Mouse (Mus musculus): ENCODE results near the gene Hcrtr1. TPM values are rescaled to one million over a fixed set of nuclear protein-coding genes. Genes with fewer than 3 reads are reported as not detected.

The Hcrtr1 gene
- polyA plus RNA-seq, 1 experiment from 2014 or later = 1.6 TPM

GRCm38 (mm10) chr4:130081345-130082190, 57.6 kb downstream of the Hcrtr1 start:
- ATAC-seq (ENCODE audit: low FRiP score, low TSS enrichment) = 0 out of 2 replicates have a peak, but pooled peaks have one; percentile 15
- H3K4me2 ChIP-seq (ENCODE audit: low read length) = no peak overlapping the region
- DNase-seq = peak; percentile 67
- 73% methylated on average over 19 of the region's 19 CpGs for WGBS
- H3K9ac ChIP-seq (replicated peaks; ENCODE audit: low read length) = no peak overlapping the region
- H3K4me1 ChIP-seq (ENCODE audit: control insufficient read depth, insufficient read depth, low read length) = 0 out of 2 replicates have a peak, but pooled peaks cover 10% of the 10 kb centered on the region
- H3K27ac ChIP-seq (replicated peaks; ENCODE audit: low read depth, low read length) = no peak overlapping the region
- no peaks in the 10 kb centered on the region for H3K36me3 ChIP-seq (ENCODE audit: control insufficient read depth, insufficient read depth, low read length)
- no peaks in the 10 kb centered on the region for H3K27me3 ChIP-seq (ENCODE audit: control insufficient read depth, insufficient read depth, low read length)
- H3K9me3 ChIP-seq (ENCODE audit: control insufficient read depth, low read length) = no peaks in the 10 kb centered on the region
- no peak overlapping the region for H3K4me3 ChIP-seq (replicated peaks; ENCODE audit: low read depth, low read length)

Other genes starting within 250 kb of the Hcrtr1 start
- gene Spocd1, start 210.1 kb downstream of the Hcrtr1 start, polyA plus RNA-seq (2014; fragmentation: Nextera tagmentation; extraction: Ambion mirVana) = 0.16 TPM in 1 of 2 replicates, not detected in the other
- 15.9 and 16.9 TPM in 2 replicates for gene Adgrb2, start 154.5 kb downstream of the Hcrtr1 start, polyA plus RNA-seq (2014; fragmentation: Nextera tagmentation; extraction: Ambion mirVana)
- 4.3 and 4.4 TPM in 2 replicates for gene Col16a1, start 91.5 kb downstream of the Hcrtr1 start, polyA plus RNA-seq (2014; fragmentation: Nextera tagmentation; extraction: Ambion mirVana)
- gene Pef1, start 36.8 kb downstream of the Hcrtr1 start, polyA plus RNA-seq (2014; fragmentation: Nextera tagmentation; extraction: Ambion mirVana) = 68.8 and 71.6 TPM in 2 replicates
- 1.2 and 1.7 TPM in 2 replicates for gene Tinagl1, start 35.8 kb upstream of the Hcrtr1 start, polyA plus RNA-seq (2014; fragmentation: Nextera tagmentation; extraction: Ambion mirVana)
- not detected in 2 replicates for gene Gm853, start 83.0 kb upstream of the Hcrtr1 start, polyA plus RNA-seq (2014; fragmentation: Nextera tagmentation; extraction: Ambion mirVana)
- 49.2 and 52.1 TPM in 2 replicates for gene Serinc2, start 139.8 kb upstream of the Hcrtr1 start, polyA plus RNA-seq (2014; fragmentation: Nextera tagmentation; extraction: Ambion mirVana)
- gene Fabp3, start 169.2 kb upstream of the Hcrtr1 start, polyA plus RNA-seq (2014; fragmentation: Nextera tagmentation; extraction: Ambion mirVana) = 170 and 260 TPM in 2 replicates
- gene Gm10570, start 169.3 kb upstream of the Hcrtr1 start, polyA plus RNA-seq (2014; fragmentation: Nextera tagmentation; extraction: Ambion mirVana) = 0.65 TPM in 1 of 2 replicates, not detected in the other
- 98.7 and 101 TPM in 2 replicates for gene Zcchc17, start 220.6 kb upstream of the Hcrtr1 start, polyA plus RNA-seq (2014; fragmentation: Nextera tagmentation; extraction: Ambion mirVana)
- 98.8 and 113 TPM in 2 replicates for gene Snrnp40, start 220.8 kb upstream of the Hcrtr1 start, polyA plus RNA-seq (2014; fragmentation: Nextera tagmentation; extraction: Ambion mirVana)

Measured in midbrain, embryonic 14.5 days (tissue).